Mouse (Mus musculus) liver, embryonic 11.5 days (tissue): Measurements from ENCODE around the gene Ino80b. TPM values are rescaled to one million over a fixed set of nuclear protein-coding genes. Genes with fewer than 3 reads are reported as not detected.

Experiments
- ATAC-seq: fragments of 200-750 bp; cut with Nextera tagmentation; replicated peaks from 2 replicates; pipeline ENCODE4 v1.8.0; 2017; ENCODE audit warnings: moderate number of reproducible peaks, mild to moderate bottlenecking, moderate TSS enrichment, moderate library complexity; ENCODE audit not compliant: low FRiP score
- DNase-seq: peaks from one replicate; pipeline ENCODE4 v3.0.0-alpha.2; 2017; ENCODE audit warnings: low spot score
- H3K27ac ChIP-seq: fragments of 300-500 bp; sonication (generic); 2 replicates; pipeline ENCODE4 v1.5.1; 2014; ENCODE audit warnings: mild to moderate bottlenecking, low read depth, low read length, control low read depth
- H3K27me3 ChIP-seq: fragments of 300-500 bp; sonication (generic); replicated peaks from 2 replicates; pipeline ENCODE4 v1.6.1; 2014; ENCODE audit warnings: low read length, mixed read lengths; ENCODE audit not compliant: control insufficient read depth, insufficient read depth
- H3K36me3 ChIP-seq: fragments of 300-500 bp; sonication (generic); 2 replicates; pipeline ENCODE4 v1.6.1; 2014; ENCODE audit warnings: mild to moderate bottlenecking, low read length, moderate library complexity, mixed read lengths; ENCODE audit not compliant: control insufficient read depth, insufficient read depth
- H3K4me1 ChIP-seq: fragments of 300-500 bp; sonication (generic); replicated peaks from 2 replicates; pipeline ENCODE4 v1.6.1; 2014; ENCODE audit warnings: low read length, mixed read lengths; ENCODE audit not compliant: control insufficient read depth, insufficient read depth
- H3K4me2 ChIP-seq: fragments of 300-500 bp; sonication (generic); 2 replicates; pipeline ENCODE4 v1.6.1; 2014; ENCODE audit warnings: mild to moderate bottlenecking, control low read depth, moderate library complexity
- H3K4me3 ChIP-seq: fragments of 300-500 bp; sonication (generic); 2 replicates; pipeline ENCODE4 v1.5.1; 2014; ENCODE audit warnings: low read depth, low read length, control low read depth
- H3K9ac ChIP-seq: fragments of 300-500 bp; sonication (generic); 2 replicates; pipeline ENCODE4 v1.6.1; 2014; ENCODE audit warnings: low read depth, low read length, control low read depth
- H3K9me3 ChIP-seq: fragments of 300-500 bp; sonication (generic); 2 replicates; pipeline ENCODE4 v1.6.1; 2016; ENCODE audit warnings: low read length, inconsistent platforms, mixed read lengths; ENCODE audit not compliant: control insufficient read depth
- WGBS: fragments of 180-500 bp; shearing (Covaris S2); extraction: QIAGEN DNeasy Blood & Tissue Kit; methylation state at CpG from one replicate; pipeline ENCODE4 v1.1.7; 2014; 5-methylcytosine and 5-hydroxymethylcytosine counted together
- polyA plus RNA-seq: library from polyadenylated mRNA; unstranded; fragments of >200 nt; fragmentation: Nextera tagmentation; extraction: Ambion mirVana; gene quantifications from 2 replicates; pipeline ENCODE4 v1.2.1, GENCODE M21; 2014

The Ino80b gene
- polyA plus RNA-seq, 1 experiment from 2014 or later, result 17.6 TPM

DNA sequence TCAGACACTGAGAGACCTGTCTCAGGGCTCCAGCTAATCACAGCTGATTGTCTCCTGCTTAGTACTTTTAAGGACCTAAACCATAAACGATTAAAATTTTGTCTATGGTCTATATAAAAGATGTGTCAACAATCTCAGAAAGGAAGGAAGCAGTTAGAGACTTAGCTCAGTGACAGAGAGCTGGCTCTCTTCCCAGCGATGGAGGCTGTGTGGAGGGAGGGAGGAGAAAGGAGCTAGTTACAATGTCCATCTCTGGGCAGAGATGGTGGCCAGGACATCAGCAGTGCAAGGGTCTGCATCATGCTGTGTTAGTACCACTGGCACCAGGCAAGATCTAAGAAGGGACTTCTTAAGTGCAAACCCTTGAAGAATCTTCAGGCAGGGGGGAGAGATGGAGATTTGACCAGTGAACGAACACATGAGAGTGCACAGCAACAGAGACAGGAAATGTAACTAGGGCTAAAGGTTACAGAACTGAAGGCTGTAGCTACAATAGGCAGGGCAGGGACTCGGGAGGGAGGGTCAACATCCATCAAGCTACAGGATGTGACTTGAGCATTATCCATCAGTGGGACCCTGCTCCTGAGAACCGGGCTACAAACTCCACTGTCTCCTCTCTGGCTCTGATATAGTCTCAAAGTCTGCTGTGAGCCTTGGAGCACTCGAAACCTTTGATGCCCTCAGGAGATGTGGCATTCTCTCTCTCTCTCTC is 32.7 kb downstream of the Ino80b start:
- no peaks in the 10 kb centered on the region for H3K4me1 ChIP-seq
- no peak for ATAC-seq
- no peak overlapping the region for H3K4me3 ChIP-seq
- no peak overlapping the region for H3K27ac ChIP-seq
- H3K36me3 ChIP-seq, result no peaks in the 10 kb centered on the region
- no peak overlapping the region for H3K9ac ChIP-seq
- H3K4me2 ChIP-seq, result no peak overlapping the region
- DNase-seq, result no peak
- peaks cover 31% of the 10 kb centered on the region for H3K27me3 ChIP-seq
- no peaks in the 10 kb centered on the region for H3K9me3 ChIP-seq
- 37% methylated on average over 6 of the region's 6 CpGs for WGBS

DNA sequence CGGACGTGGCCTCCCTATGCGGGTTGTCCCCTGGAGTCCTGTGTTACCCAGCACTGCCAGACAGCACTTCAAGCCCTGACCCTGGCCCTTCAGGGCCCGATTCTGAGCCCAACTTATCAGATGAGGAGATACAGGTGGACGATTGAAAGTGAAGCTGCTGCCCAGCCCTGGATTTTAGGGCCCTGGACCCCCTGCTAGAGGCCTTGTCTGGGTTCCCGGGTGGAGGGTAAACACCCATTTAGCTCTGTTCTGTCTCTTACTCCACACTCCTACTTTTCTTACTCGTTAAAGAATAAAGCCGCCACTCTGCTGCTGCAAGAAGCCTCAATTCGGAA is 37.3 kb downstream of the Ino80b start:
- WGBS, result 13% methylated on average over 9 of the region's 9 CpGs
- peaks cover 77% of the 10 kb centered on the region for H3K27me3 ChIP-seq
- H3K9me3 ChIP-seq, result no peaks in the 10 kb centered on the region
- no peak for ATAC-seq
- H3K27ac ChIP-seq, result no peak overlapping the region
- H3K9ac ChIP-seq, result no peak overlapping the region
- H3K4me2 ChIP-seq, result peak overlapping the region; percentile 54
- peaks cover 6% of the 10 kb centered on the region; the same call in 1 of the 2 replicates for H3K4me1 ChIP-seq
- no peak for DNase-seq
- H3K36me3 ChIP-seq, result no peaks in the 10 kb centered on the region
- H3K4me3 ChIP-seq, result peak overlapping the region; percentile 30

DNA sequence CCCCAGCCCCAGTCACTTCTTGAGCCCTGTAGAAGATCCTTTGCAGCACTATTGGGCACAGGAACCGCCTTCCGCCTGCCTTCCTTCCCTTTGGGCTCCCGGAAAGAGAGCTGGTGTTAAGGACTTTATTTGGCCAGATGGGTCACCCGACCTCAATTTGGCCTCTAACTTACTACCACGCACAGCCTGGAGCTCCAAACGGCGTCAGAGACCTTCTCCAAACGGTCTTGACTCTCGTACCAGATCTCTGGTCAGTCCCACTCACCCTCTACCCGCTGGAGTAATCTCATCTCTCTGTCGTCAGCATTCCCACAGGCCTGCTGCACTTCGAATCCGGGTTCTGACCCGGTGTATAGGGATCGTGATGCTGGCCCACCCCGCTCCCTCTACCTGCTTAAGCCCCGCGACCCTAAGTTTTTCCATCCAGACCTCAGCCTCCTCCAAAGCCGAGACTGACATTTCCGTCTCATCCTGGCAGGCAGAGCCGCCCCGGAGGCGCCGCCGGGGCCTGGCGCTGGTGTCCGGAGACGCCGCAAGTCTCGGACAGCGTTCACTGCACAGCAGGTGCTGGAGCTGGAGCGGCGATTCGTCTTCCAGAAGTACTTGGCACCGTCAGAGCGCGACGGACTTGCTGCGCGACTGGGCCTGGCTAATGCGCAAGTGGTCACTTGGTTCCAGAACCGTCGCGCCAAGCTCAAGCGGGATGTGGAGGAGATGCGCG is 37.9 kb downstream of the Ino80b start:
- no peak for ATAC-seq
- WGBS, result 3% methylated on average over 47 of the region's 47 CpGs

DNA sequence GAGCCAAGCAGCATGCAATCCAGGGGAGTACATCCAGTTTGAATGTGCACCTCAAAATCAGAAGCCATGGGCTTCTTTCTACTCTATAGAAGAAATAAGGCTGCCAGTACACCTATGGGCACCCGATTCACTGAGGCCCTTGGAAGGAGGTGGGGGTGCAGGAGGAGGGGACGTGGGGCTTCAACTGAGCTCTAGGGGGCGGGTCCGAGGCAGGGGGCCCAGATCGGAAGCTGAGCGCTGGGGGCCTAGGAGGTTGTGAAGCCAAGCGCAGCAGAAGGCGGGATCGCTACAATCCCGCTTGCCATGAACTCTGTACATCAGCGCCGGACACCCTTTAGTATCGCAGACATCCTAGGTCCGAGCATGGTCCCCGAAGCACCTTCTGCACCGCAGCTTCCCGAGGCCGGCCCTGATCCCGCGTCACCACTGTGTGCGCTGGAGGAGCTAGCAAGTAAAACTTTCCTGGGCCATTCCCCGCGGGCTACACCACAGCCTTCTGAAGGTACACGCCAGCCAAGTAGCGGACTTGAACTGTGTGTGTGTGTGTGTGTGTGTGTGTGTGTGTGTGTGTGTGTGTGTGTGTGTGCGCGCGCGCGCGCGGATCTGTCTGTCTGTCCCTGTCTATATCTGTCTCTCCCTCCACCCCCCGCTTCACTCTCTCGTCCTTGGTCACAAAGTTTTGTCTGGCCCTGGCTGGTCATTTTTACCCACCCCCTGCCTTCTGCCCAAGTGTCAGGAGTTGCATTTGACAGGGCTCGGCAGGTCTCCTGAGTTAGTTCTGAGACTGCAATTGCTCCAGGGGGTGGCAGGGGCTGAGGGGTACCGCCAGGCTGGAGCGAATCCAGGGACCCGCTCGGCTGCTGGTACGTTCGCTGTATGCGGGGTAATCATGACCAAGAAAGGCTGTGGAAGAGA is 38.9 kb downstream of the Ino80b start, which contains the start of gene Lbx2:
TSS of gene Lbx2 (plus strand) at position 247 of the 915 bp plus-strand sequence.
- Histone ChIP-seq H3K4me1 (peaks cover 6% of the 10 kb centered on the region; the same call in 1 of the 2 replicates), H3K27me3 (peaks cover 85% of the 10 kb centered on the region), H3K36me3 (peaks cover 7% of the 10 kb centered on the region; the same call in 1 of the 2 replicates), H3K9me3 (no peaks in the 10 kb centered on the region), H3K27ac (no peak within 1 kb of the TSS), H3K4me2 (peak within 1 kb of the TSS; percentile 55), H3K9ac (no peak within 1 kb of the TSS), H3K4me3 (peak within 1 kb of the TSS; percentile 30)
- no peak for ATAC-seq
- no peak for DNase-seq
- WGBS, result 4% methylated on average over 41 of the region's 42 CpGs

More for the DNA sequence above, 37.9 kb downstream of the Ino80b start:
- peaks cover 83% of the 10 kb centered on the region for H3K27me3 ChIP-seq
- H3K36me3 ChIP-seq, result peaks cover 2% of the 10 kb centered on the region; the same call in 1 of the 2 replicates
- peak overlapping the region; percentile 30 for H3K4me3 ChIP-seq
- peak overlapping the region; percentile 54 for H3K4me2 ChIP-seq
- no peaks in the 10 kb centered on the region for H3K9me3 ChIP-seq
- peaks cover 6% of the 10 kb centered on the region; the same call in 1 of the 2 replicates for H3K4me1 ChIP-seq
- no peak for DNase-seq
- H3K9ac ChIP-seq, result no peak overlapping the region
- no peak overlapping the region for H3K27ac ChIP-seq

DNA sequence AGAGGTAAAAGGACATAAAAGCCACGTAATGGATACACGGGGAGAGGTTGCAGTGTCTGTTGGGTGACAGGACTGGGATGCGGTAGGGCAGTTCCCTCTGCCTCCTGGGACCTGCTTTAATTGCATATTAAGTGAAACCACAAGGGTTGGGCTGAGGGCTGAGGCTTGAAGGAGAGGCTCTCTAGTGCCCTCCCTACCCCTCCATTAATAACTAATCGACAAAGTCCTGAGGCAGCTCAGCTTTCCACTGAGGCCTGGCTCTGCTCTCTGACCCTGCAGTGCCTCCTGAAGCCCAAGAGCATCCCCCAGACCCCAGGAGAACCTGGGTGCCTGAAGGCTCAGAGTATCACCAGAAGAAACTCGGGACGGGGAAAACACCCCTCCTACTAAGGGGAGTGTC is 40.8 kb downstream of the Ino80b start:
- H3K4me2 ChIP-seq, result no peak overlapping the region
- peaks cover 12% of the 10 kb centered on the region; the same call in 1 of the 2 replicates for H3K36me3 ChIP-seq
- no peak overlapping the region for H3K9ac ChIP-seq
- H3K4me1 ChIP-seq, result peaks cover 6% of the 10 kb centered on the region; the same call in 1 of the 2 replicates
- H3K27me3 ChIP-seq, result peaks cover 72% of the 10 kb centered on the region
- WGBS, result 20% methylated on average over 6 of the region's 6 CpGs
- DNase-seq (no peak), ATAC-seq (no peak)
- no peak overlapping the region for H3K4me3 ChIP-seq
- no peak overlapping the region for H3K27ac ChIP-seq
- H3K9me3 ChIP-seq, result no peaks in the 10 kb centered on the region

DNA sequence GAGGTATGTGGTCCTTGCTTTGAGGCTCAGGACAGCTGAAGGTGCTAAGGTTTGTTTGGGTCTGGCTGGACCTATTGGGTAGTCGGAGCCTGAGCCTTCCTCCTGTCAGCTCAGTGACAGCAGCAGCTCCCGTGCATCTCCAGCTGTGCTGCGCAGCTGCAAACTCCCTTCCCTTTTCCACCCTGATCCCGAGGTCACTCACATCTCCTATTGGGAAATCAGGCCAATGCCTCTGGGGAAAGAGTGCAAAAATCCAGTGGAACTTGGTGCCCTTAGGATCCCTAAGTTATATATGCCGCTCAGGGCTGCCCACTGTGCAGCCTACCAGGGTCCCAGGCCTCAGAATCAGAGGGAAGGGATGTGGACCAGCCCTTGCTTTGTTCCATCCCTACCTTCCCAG is 41.7 kb downstream of the Ino80b start:
- H3K4me2 ChIP-seq, result no peak overlapping the region
- ATAC-seq, result no peak
- peaks cover 12% of the 10 kb centered on the region; the same call in 1 of the 2 replicates for H3K36me3 ChIP-seq
- 19% methylated on average over 5 of the region's 5 CpGs for WGBS
- no peak overlapping the region for H3K4me3 ChIP-seq
- no peak for DNase-seq
- no peak overlapping the region for H3K27ac ChIP-seq
- no peaks in the 10 kb centered on the region for H3K9me3 ChIP-seq
- peaks cover 11% of the 10 kb centered on the region for H3K4me1 ChIP-seq
- H3K27me3 ChIP-seq, result peaks cover 64% of the 10 kb centered on the region
- H3K9ac ChIP-seq, result no peak overlapping the region

DNA sequence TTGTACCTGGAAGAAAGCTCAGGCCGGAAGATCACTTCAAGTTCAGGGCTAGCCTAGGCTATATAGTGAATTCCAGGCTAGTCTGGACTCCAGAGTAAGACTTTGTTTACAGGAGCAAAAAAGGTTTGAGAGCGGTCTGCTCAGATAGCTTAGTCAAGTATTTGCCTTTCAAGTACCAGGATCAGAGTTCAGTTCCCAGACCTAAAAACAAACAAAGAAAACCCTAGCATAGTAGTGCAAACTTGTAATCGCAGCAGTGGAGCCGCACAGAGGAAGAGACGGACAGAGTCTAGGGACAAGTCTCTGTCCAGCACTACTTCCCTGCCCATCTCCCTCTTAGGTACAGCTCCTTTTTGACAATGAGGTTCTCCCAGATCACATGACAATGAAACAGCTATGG is 45.0 kb downstream of the Ino80b start:
- Histone ChIP-seq H3K27ac (no peak overlapping the region), H3K4me1 (peaks cover 5% of the 10 kb centered on the region), H3K9ac (no peak overlapping the region), H3K36me3 (peaks cover 12% of the 10 kb centered on the region; the same call in 1 of the 2 replicates), H3K27me3 (peaks cover 42% of the 10 kb centered on the region), H3K9me3 (no peaks in the 10 kb centered on the region), H3K4me2 (no peak overlapping the region), H3K4me3 (no peak overlapping the region)
- ATAC-seq (no peak), DNase-seq (no peak)
- WGBS, result 88% methylated on average over 5 of the region's 5 CpGs

DNA sequence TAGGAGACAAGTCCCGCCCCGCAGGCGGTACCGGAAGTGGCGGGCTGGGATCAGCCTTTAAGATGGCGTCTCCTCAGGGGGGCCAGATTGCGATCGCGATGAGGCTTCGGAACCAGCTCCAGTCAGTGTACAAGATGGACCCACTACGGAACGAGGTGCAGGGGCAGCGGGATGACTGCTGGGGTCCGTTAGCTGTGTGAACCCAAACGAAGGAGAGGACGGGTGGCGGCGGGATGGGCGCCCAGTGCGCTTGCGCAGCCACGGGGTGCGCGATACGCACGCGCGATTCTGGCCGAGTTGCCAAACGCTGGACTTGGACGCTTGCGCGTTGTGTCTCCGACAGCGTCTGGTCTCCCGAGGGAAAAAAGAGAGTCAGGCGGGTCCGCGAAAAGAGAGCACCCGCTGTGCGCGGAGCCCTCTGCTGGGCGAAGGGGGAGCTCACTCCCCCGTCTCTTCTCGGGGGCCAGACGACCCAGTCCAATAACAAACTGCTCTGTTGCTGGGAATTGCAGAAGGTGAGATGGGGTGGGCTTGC is 46.8 kb downstream of the Ino80b start:
- H3K36me3 ChIP-seq, result peaks cover 12% of the 10 kb centered on the region; the same call in 1 of the 2 replicates
- ATAC-seq (peak; percentile 91), DNase-seq (peak; percentile 100)
- peak overlapping the region; percentile 96 for H3K4me2 ChIP-seq
- H3K4me3 ChIP-seq, result peak overlapping the region; percentile 76
- under 1% methylated on average over 46 of the region's 46 CpGs for WGBS
- peaks cover 38% of the 10 kb centered on the region for H3K27me3 ChIP-seq
- H3K27ac ChIP-seq, result peak overlapping the region; percentile 81
- H3K9me3 ChIP-seq, result no peaks in the 10 kb centered on the region
- H3K4me1 ChIP-seq, result peaks cover 5% of the 10 kb centered on the region
- H3K9ac ChIP-seq, result peak overlapping the region; percentile 79
